Mouse (Mus musculus) adipose tissue, adult 10 weeks (tissue): ENCODE data around the gene Ndufb3. TPM values are rescaled to one million over a fixed set of nuclear protein-coding genes. Genes with fewer than 3 reads are reported as not detected.

ENCODE experiments used
- polyA plus RNA-seq: library from polyadenylated mRNA; stranded (reverse); fragments of 350-450 nt; fragmentation: Illumina TruSeq; extraction: RNeasy Lipid Tissue Mini Kit (QIAGEN cat#74804); gene quantifications from one replicate; pipeline ENCODE4 v1.2.3, GENCODE M21; 2014; ENCODE audit warnings: low read depth, low replicate concordance

Ndufb3 gene
- 143 TPM for polyA plus RNA-seq

DNA sequence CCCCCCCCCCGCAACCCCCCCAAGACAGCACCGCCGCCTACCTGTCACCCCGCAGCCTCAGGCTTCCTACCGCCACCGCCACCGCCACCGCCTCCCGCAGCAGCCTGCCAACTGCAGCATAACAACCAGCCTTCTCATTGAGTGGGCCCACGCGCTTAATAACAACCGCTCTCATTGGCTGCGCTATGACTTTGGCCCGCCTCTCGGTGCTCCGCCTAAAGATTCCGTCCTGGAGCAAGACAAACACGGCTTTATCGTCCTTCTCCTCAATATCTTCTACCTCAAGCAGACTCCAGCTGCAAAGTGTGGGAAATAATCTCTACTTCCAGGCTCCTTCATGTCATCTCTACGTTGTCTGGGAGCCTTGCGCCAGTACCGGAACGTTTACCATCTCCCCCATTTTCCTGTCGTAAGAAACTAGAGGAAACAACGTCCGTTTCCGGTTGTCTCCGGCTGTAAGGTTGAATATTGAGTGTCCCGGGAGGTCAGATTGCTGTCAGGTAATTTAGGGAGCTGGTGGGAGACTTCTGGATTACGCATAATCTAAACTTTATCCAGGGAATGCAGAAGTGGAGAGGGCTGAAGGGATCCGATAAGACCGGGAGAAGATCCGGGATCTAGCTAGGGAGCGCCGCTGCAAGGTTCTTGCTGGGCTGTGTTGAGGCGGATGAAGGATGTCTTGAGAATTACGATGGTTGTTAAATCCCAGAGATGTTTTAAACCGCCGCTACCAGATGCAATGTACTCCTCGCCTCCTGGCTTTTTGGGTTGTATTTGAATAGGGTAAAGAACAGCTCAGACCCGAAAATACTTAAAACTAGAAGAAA, at the start of gene Ndufb3, which contains the start of gene Fam126b:
TSS of gene Ndufb3 (plus strand) at position 214 of the 827 bp plus-strand sequence.
TSS of gene Fam126b (minus strand) at position 153 of the 827 bp plus-strand sequence.

Other genes starting within 250 kb of the Ndufb3 start
- 94.1 TPM for gene Bzw1, start 193.5 kb upstream of the Ndufb3 start, polyA plus RNA-seq
- gene Clk1, start 162.3 kb upstream of the Ndufb3 start, polyA plus RNA-seq: 219 TPM
- 16.8 TPM for gene Nif3l1, start 141.2 kb upstream of the Ndufb3 start, polyA plus RNA-seq
- 44.2 TPM for gene Ppil3, start 140.9 kb upstream of the Ndufb3 start, polyA plus RNA-seq
- 24.0 TPM for gene Orc2, start 81.3 kb upstream of the Ndufb3 start, polyA plus RNA-seq
- gene Fam126b, start 61 bp upstream of the Ndufb3 start, polyA plus RNA-seq: 8.9 TPM
- gene Als2cr12, start 109.6 kb downstream of the Ndufb3 start, polyA plus RNA-seq: 12.3 TPM
- gene Cflar, start 125.1 kb downstream of the Ndufb3 start, polyA plus RNA-seq: 62.6 TPM
- 33.7 TPM for gene Casp8, start 209.0 kb downstream of the Ndufb3 start, polyA plus RNA-seq